Mouse (Mus musculus): ENCODE results near the gene Os9.
"Not testable (repeated sequence)": the region's sequence is repeated elsewhere in the genome, so short reads cannot be mapped to it uniquely, and the experiment has no call there.

The Os9 gene

GRCm38 (mm10) chr10:127079665-127080391 is 41.1 kb downstream of the Os9 start:
- peak in 1 of 2 experiments; percentile 58 for DNase-seq

GRCm38 (mm10) chr10:127078677-127079575 is 42.0 kb downstream of the Os9 start:
- DNase-seq = peak in 1 of 2 experiments; percentile 54

GRCm38 (mm10) chr10:127078001-127078676 is 42.8 kb downstream of the Os9 start:
- no peak for DNase-seq

- no peak for DNase-seq
Observed at GRCm38 (mm10) chr10:127077515-127077914, 43.4 kb downstream of the Os9 start.

- DNase-seq = no peak
Observed at GRCm38 (mm10) chr10:127076082-127076481, 44.8 kb downstream of the Os9 start.

- DNase-seq = no peak
Observed at GRCm38 (mm10) chr10:127075651-127076050, 45.3 kb downstream of the Os9 start.

GRCm38 (mm10) chr10:127075080-127075479 is 45.9 kb downstream of the Os9 start, which contains the start of gene Agap2:
Gene Agap2, plus strand, starts transcription at chr10:127075284.
- no peak for DNase-seq

- DNase-seq = no peak
Observed at GRCm38 (mm10) chr10:127073981-127074380, 47.0 kb downstream of the Os9 start.

- DNase-seq = not testable (repeated sequence)
Observed at GRCm38 (mm10) chr10:127072969-127073368, 48.0 kb downstream of the Os9 start.

- not testable (repeated sequence) for DNase-seq
Observed at GRCm38 (mm10) chr10:127072270-127072669, 48.7 kb downstream of the Os9 start.

GRCm38 (mm10) chr10:127071203-127071602 is 49.7 kb downstream of the Os9 start:
- no peak for DNase-seq

GRCm38 (mm10) chr10:127070190-127071121 is 50.5 kb downstream of the Os9 start, which contains the start of gene Tspan31:
Gene Tspan31, minus strand, starts transcription at chr10:127070264.
- DNase-seq = peak; percentile 94 to 99

GRCm38 (mm10) chr10:127069281-127070189 is 51.4 kb downstream of the Os9 start:
- DNase-seq = no peak

GRCm38 (mm10) chr10:127068360-127069038 is 52.4 kb downstream of the Os9 start:
- no peak for DNase-seq

- DNase-seq = no peak
Observed at GRCm38 (mm10) chr10:127066519-127067018, 54.4 kb downstream of the Os9 start.

GRCm38 (mm10) chr10:127065981-127066380 is 55.0 kb downstream of the Os9 start:
- DNase-seq = peak in 1 of 2 experiments; percentile 44

GRCm38 (mm10) chr10:127063913-127064870 is 56.7 kb downstream of the Os9 start:
- no peak for DNase-seq

- peak; percentile 99 to 100 for DNase-seq
Observed at GRCm38 (mm10) chr10:127063239-127063872, 57.6 kb downstream of the Os9 start, which contains the start of gene Cdk4. Gene Cdk4, plus strand, starts transcription at chr10:127063534.
